Mouse (Mus musculus) heart, adult 2 months (tissue): ENCODE results near the gene Sbk2. TPM values are rescaled to one million over a fixed set of nuclear protein-coding genes. Genes with fewer than 3 reads are reported as not detected.

Source experiments
- DNase-seq, 2 experiments: peaks; one replicate each; pipeline ENCODE4 v3.0.0; 2021
- H3K27ac ChIP-seq: fragments of 200-600 bp; 2 replicates; pipeline ENCODE4 v1.8.1; 2022
- H3K27me3 ChIP-seq: fragments of 200-500 bp; 2 replicates; pipeline ENCODE4 v1.6.1; 2012; ENCODE audit warnings: mild to moderate bottlenecking, low read length, inconsistent platforms, mixed read lengths; ENCODE audit not compliant: control insufficient read depth, insufficient read depth
- H3K36me3 ChIP-seq: fragments of 200-500 bp; 2 replicates; pipeline ENCODE4 v1.6.1; 2012; ENCODE audit warnings: low read length, inconsistent platforms; ENCODE audit not compliant: control insufficient read depth, insufficient read depth
- H3K4me1 ChIP-seq: fragments of 200-500 bp; 2 replicates; pipeline ENCODE4 v1.6.1; 2011; ENCODE audit warnings: low read length; ENCODE audit not compliant: control insufficient read depth, insufficient read depth
- H3K4me3 ChIP-seq: fragments of 200-600 bp; 2 replicates; pipeline ENCODE4 v1.8.1; 2022
- H3K79me2 ChIP-seq: fragments of 200-500 bp; replicated peaks from 2 replicates; pipeline ENCODE4 v1.6.1; 2012; ENCODE audit warnings: mild to moderate bottlenecking, inconsistent platforms, low read length, moderate library complexity, mixed read lengths; ENCODE audit not compliant: control insufficient read depth, insufficient read depth
- H3K9ac ChIP-seq: fragments of 200-500 bp; 2 replicates; pipeline ENCODE4 v1.6.1; 2012; ENCODE audit warnings: low read depth, mild to moderate bottlenecking, control low read depth, inconsistent platforms, low read length, mixed read lengths
- CTCF ChIP-seq: fragments of 200-600 bp; IDR thresholded peaks from 2 replicates; pipeline ENCODE4 v1.8.1; 2022; ENCODE audit warnings: antibody characterized with exemption, mild to moderate bottlenecking, moderate library complexity
- EP300 ChIP-seq: fragments of 200-500 bp; IDR thresholded peaks from 2 replicates; pipeline ENCODE4 v1.6.1; 2011; ENCODE audit warnings: low read depth, low read length, control low read depth; ENCODE audit not compliant: insufficient read depth
- POLR2A ChIP-seq: fragments of 200-500 bp; IDR thresholded peaks from 2 replicates; pipeline ENCODE4 v1.6.1; 2011; ENCODE audit warnings: mild to moderate bottlenecking, low read depth, low read length, control low read depth; ENCODE audit not compliant: insufficient read depth
- WGBS: fragments of 180-500 bp; shearing (Covaris S2); methylation state at CpG from one replicate; pipeline ENCODE4 v1.1.7; 2018; 5-methylcytosine and 5-hydroxymethylcytosine counted together
- intact Hi-C: fragments of 180-260 bp; cut with DNase I; formaldehyde crosslinking; loops from one replicate; pipeline ENCODE4 v1.15.1; 2025
- polyA plus RNA-seq: library from polyadenylated mRNA; depleted of rRNA; stranded (reverse); fragments of >200 nt; gene quantifications from 2 replicates; pipeline ENCODE4 v1.2.3, GENCODE M21; 2012
- total RNA-seq, 2 experiments: library from RNA; stranded (reverse); gene quantifications; 2 replicates each; pipeline ENCODE4 v1.2.3; 2021

The Sbk2 gene
- total and polyA plus RNA-seq, 3 experiments = 26.5 to 85.0 (median 35.6) TPM

- Histone ChIP-seq H3K27ac (no peak overlapping the region), H3K4me3 (no peak overlapping the region), H3K79me2 (no peaks in the 10 kb centered on the region; the same call in 1 of the 2 replicates), H3K36me3 (no peaks in the 10 kb centered on the region), H3K4me1 (peaks cover 3% of the 10 kb centered on the region; the same call in 1 of the 2 replicates), H3K27me3 (no peaks in the 10 kb centered on the region; the same call in 1 of the 2 replicates), H3K9ac (no peak overlapping the region)
- TF ChIP-seq CTCF = peak; percentile 80
- no peak for TF ChIP-seq EP300
- no peak for TF ChIP-seq POLR2A
- 26% methylated on average over 9 of the region's 9 CpGs for WGBS
- intact Hi-C loops = loop anchor here (1.0 to 10.0 kb wide), 3 partner anchors 29 to 767 kb away; partner anchors contain the start of gene Ppp1r12c
- peak; percentile 50 to 76 for DNase-seq
Observed at GRCm38 (mm10) chr7:4911561-4911960, 52.6 kb downstream of the Sbk2 start.

- no peak for TF ChIP-seq EP300
- no peak for TF ChIP-seq POLR2A
- TF ChIP-seq CTCF = no peak
- Histone ChIP-seq H3K27ac (no peak within 1 kb of the TSS), H3K27me3 (no peaks in the 10 kb centered on the region; the same call in 1 of the 2 replicates), H3K36me3 (no peaks in the 10 kb centered on the region), H3K4me1 (no peaks in the 10 kb centered on the region; the same call in 1 of the 2 replicates), H3K9ac (no peak within 1 kb of the TSS), H3K79me2 (no peaks in the 10 kb centered on the region), H3K4me3 (no peak within 1 kb of the TSS)
- intact Hi-C loops = no loop called here
- 49% methylated on average over 10 of the region's 10 CpGs for WGBS
- DNase-seq = no peak
Observed at GRCm38 (mm10) chr7:4906466-4906950, 57.7 kb downstream of the Sbk2 start, which contains the start of gene Gm36210. TSS of gene Gm36210 (minus strand) at chr7:4906516.

- H3K27me3 ChIP-seq = no peaks in the 10 kb centered on the region; the same call in 1 of the 2 replicates
- no peaks in the 10 kb centered on the region; the same call in 1 of the 2 replicates for H3K4me1 ChIP-seq
- no peaks in the 10 kb centered on the region for H3K79me2 ChIP-seq
- H3K27ac ChIP-seq = no peak overlapping the region
- H3K4me3 ChIP-seq = no peak overlapping the region
- H3K9ac ChIP-seq = no peak overlapping the region
- H3K36me3 ChIP-seq = no peaks in the 10 kb centered on the region
- no peak for TF ChIP-seq CTCF
- no peak for TF ChIP-seq POLR2A
- WGBS = 73% methylated on average over 9 of the region's 9 CpGs
- no peak for DNase-seq
- intact Hi-C loops = no loop called here
Observed at GRCm38 (mm10) chr7:4902404-4902803, 61.8 kb downstream of the Sbk2 start.

- Histone ChIP-seq H3K4me3 (no peak overlapping the region), H3K27ac (no peak overlapping the region), H3K9ac (no peak overlapping the region), H3K4me1 (no peaks in the 10 kb centered on the region; the same call in 1 of the 2 replicates), H3K36me3 (no peaks in the 10 kb centered on the region), H3K79me2 (no peaks in the 10 kb centered on the region), H3K27me3 (no peaks in the 10 kb centered on the region; the same call in 1 of the 2 replicates)
- no peak for TF ChIP-seq POLR2A
- TF ChIP-seq EP300 = no peak
- peak; percentile 55 for TF ChIP-seq CTCF
- intact Hi-C loops = no loop called here
- no peak for DNase-seq
- WGBS = 66% methylated on average over 8 of the region's 8 CpGs
Observed at GRCm38 (mm10) chr7:4901171-4901570, 63.0 kb downstream of the Sbk2 start.

- TF ChIP-seq CTCF = no peak
- TF ChIP-seq POLR2A = no peak
- no peak for TF ChIP-seq EP300
- Histone ChIP-seq H3K9ac (peak overlapping the region; percentile 72), H3K27ac (peak overlapping the region; percentile 61), H3K4me3 (peak overlapping the region; percentile 39; the same call in 1 of the 2 replicates), H3K27me3 (no peaks in the 10 kb centered on the region; the same call in 1 of the 2 replicates), H3K79me2 (no peaks in the 10 kb centered on the region), H3K36me3 (no peaks in the 10 kb centered on the region), H3K4me1 (no peaks in the 10 kb centered on the region; the same call in 1 of the 2 replicates)
- DNase-seq = no peak
- intact Hi-C loops = no loop called here
- 21% methylated on average over 11 of the region's 11 CpGs for WGBS
Observed at GRCm38 (mm10) chr7:4900523-4900851, 63.7 kb downstream of the Sbk2 start.

GRCm38 (mm10) chr7:4899649-4900522 is 64.3 kb downstream of the Sbk2 start:
- TF ChIP-seq CTCF (peak; percentile 13; the same call in 1 of the 2 replicates), POLR2A (0 out of 2 replicates have a peak, but pooled peaks have one; percentile 18), EP300 (no peak)
- 10% methylated on average over 19 of the region's 19 CpGs for WGBS
- DNase-seq = no peak
- Histone ChIP-seq H3K4me1 (no peaks in the 10 kb centered on the region; the same call in 1 of the 2 replicates), H3K27ac (peak overlapping the region; percentile 61), H3K36me3 (no peaks in the 10 kb centered on the region), H3K4me3 (peak overlapping the region; percentile 39), H3K9ac (peak overlapping the region; percentile 72), H3K79me2 (no peaks in the 10 kb centered on the region), H3K27me3 (no peaks in the 10 kb centered on the region; the same call in 1 of the 2 replicates)
- intact Hi-C loops = no loop called here
